Mouse (Mus musculus) kidney, postnatal 25 days (tissue): Measurements from ENCODE around the gene Gm20696.

Source experiments
- DNase-seq, 2 experiments: peaks; one replicate each; pipeline ENCODE4 v3.0.0; 2021; ENCODE audit warnings: mixed read lengths in 2 of 2

The Gm20696 gene

DNA sequence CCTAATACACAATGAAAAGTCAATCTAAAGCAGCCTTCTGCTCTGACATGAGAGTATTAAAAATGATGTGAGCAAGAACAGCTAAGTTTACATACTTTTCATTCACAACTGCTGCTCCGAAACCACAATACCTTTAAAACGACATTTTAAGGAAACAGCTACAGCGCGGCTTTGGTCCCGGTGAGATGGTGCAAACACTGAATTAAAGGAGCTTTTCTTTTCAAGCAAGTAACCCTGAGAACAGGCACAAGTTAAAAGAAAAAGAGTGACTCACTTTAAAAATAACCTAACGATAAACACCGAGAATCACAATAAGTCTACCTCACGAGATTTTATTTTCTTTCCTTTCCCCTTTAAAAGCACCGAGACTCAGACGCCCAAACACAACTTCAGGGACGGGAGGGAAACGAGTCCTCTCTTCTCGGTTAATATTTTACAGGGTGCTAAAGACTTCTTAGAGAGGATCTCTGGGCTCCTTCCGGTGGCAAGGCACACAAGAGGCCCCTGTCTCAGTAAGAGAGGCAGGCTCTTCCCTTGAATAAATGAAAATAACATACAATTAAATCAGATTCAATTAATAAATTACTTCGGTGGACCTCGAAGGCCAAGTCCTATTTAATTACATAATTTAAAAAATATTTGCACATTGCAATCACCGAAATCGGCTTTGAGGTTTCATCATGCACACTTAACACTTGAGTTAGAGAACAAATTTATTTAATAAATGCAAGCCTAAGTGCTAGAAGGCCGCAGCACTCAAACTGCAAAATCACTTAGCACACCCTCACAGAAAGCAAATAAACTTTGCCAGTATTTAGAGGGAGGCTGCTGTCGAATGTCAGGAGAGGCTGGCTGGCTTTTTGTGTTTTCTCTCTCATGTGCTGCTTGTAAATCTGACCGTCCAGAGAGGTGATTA lies 391.0 kb downstream of the Gm20696 start:
- DNase-seq: peak; percentile 31 to 58

GRCm38 (mm10) chr6:99274667-99275066 lies 391.9 kb downstream of the Gm20696 start:
- DNase-seq: no peak

DNA sequence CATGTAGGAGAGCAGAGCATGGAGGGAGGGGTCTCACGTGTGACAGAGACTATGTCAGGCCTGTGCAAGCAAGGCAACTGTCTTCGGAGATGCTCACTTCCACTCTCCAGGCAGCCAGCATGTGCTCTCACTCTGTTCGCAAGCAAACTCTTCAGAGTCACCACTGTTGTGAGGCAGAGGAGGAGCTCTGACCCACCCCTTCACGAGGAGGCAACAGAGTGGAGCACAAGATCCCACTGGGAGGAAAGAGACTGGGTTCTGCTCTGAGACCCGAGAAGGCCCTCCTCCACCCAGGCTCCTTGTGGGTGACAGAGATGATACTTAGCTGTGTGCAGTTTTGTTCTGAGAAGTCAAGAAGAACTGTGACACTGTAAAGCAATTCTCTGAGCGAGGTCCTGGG lies 392.4 kb downstream of the Gm20696 start:
- no peak for DNase-seq

GRCm38 (mm10) chr6:99273177-99273576 lies 393.4 kb downstream of the Gm20696 start:
- DNase-seq: no peak

DNA sequence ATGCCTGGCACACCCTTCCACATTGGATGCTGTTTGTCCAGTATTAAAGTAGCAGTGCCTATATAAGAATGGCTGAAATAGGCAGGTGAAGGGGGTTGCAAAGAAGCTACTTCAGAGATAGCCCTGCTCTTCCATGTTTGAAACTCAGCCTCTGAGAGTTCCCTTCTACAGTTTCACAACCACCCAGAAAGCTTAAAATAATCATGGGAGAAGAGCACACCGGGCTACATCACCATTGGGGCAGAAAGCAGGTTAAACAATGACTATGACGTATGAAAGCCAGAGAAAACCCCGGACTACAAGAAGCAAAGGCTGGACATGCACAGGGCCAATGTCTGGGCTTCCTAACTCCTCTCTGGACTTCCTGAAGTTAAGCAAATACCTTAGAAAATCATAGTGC lies 394.4 kb downstream of the Gm20696 start:
- no peak for DNase-seq

GRCm38 (mm10) chr6:99271741-99272140 lies 394.9 kb downstream of the Gm20696 start:
- DNase-seq: peak; percentile 18 to 56

- no peak for DNase-seq
Measured at GRCm38 (mm10) chr6:99269921-99270320, 396.7 kb downstream of the Gm20696 start.

DNA sequence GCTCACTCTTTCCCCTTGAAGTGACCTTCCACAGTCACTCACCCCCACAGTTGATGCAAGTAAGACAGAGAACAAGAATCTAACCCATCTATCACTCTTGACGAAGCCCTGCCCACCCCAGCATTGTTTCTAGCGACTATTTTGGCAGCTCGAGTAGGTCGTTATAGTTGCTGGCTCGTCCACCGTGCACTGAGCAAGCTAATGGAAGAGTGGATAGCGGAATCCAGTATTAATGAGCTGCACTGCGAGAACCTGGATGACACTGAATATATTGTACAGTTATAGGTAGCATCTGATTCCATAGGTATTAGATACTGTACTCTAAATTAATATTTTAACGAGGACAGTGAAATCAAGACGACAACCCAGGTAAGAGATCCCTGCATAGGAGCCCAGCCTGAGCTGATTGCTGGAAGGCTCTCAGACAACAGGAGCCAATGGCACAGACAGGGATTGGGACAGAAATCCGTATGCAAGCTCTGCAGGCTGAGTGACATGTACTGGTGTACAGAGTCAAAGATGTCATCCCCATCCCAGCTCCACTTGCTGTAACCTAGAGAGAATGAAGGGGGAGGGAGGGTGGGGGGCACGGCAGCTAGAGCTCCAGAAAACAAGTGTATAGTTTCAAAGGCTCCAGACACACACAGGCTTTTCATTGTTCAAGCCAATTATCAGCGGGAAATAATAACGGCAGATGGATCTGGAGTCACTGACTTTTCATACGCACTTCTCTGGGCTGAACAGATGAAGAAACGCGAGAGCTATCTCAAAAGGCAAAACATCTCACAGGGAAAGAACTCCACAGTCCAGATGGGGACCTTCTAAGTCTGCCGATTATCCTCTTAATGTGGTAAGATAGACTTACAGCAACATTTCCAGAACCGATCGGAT lies 398.2 kb downstream of the Gm20696 start:
- DNase-seq: no peak

DNA sequence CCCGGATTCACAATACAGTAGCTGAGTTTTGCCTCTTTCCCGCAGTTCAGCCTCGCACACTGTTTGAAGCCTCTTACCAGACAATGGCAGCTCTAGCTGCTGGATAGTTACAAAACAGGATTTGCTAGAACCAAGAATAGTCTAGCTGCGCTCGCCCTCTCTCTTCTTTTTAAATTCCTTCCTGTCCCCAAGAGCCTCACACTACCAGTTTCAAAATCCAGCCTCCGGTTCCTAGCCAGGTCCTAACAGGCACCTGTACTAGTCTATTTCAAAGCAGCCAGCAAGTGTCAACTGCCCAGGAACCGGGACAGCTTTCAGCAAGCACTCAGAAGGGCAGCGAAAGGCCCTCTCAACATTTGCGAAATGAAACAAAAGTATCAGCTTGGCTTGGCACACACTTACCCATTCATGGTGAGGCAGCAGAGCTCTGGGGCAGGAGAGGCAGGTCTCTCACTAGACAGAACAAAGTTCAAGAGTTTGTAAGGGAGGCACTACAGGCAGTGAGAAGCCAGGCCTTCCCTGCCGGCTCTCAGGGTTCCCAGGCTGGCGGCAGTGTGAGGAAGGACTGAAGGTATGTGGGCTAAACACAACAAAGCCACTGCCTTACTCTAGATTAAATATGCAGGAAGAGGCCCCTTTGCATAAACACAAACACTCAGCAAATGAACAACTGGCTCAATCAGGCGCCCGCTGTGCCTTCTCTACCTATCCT lies 400.5 kb downstream of the Gm20696 start:
- peak; percentile 53 to 76 for DNase-seq

DNA sequence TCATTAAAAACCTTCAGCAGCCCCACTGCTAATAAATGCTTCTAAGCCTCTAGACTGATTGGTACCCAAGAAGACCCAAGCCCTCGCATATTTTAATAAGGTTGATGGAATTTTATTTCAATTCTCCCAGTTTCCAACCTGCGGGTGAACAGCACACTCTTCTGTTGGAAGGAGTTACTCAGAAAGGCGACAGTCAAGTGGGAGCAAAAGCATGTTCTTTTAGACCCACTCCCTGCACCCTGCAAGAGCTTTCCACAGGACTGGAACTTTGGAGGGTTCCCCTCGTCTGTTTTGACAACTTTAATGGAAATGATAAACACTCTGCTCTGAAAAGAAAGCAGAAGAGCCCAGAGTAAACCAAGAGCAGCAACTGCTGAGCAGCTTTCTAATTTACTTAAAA lies 401.4 kb downstream of the Gm20696 start:
- DNase-seq: no peak

GRCm38 (mm10) chr6:99264192-99265093 lies 402.2 kb downstream of the Gm20696 start:
- no peak for DNase-seq

- peak in 1 of 2 experiments; percentile 52 for DNase-seq
Measured at GRCm38 (mm10) chr6:99263886-99264185, 402.8 kb downstream of the Gm20696 start.

- no peak for DNase-seq
Measured at GRCm38 (mm10) chr6:99263061-99263885, 403.3 kb downstream of the Gm20696 start.

- DNase-seq: no peak
Measured at GRCm38 (mm10) chr6:99261737-99262130, 404.9 kb downstream of the Gm20696 start.

DNA sequence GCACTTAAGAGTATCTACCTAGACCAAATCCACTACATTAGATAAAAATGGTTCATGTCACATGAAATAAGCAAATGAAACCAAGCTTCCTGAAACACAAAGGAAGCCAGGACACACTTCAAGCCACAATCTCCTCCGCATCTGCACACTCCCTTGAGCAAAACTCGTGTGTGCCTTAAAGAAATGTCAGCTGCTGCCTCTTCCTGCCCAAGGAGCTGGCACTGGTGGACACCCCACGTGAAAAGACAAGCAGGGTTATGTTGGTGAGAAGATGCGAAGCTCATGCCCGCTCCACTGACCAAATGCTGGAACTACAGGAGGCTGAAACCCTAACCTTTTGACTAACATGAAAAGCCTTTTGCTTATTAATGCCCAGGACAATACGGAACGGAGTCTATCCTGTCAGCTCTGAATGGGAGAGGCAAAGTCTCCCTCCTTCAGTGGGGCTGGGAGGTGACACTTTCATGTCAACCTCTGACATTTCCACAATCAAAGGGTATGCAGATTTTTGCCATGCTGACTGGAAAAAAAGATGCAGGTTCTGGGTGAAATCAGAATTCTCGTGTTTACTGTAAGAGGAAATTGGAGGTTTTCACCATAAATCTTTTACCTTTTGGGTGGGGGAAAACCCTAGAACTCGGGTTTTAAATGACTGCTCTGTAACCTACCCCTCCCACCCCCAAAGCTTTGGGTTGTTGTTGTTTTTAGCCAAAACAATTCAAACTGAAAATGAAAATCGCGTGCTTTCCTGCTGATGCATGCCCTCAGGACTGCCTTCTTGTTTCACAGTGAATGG lies 405.5 kb downstream of the Gm20696 start:
- no peak for DNase-seq

- DNase-seq: no peak
Measured at GRCm38 (mm10) chr6:99258346-99258745, 408.3 kb downstream of the Gm20696 start.

GRCm38 (mm10) chr6:99257676-99258075 lies 408.9 kb downstream of the Gm20696 start:
- DNase-seq: no peak

DNA sequence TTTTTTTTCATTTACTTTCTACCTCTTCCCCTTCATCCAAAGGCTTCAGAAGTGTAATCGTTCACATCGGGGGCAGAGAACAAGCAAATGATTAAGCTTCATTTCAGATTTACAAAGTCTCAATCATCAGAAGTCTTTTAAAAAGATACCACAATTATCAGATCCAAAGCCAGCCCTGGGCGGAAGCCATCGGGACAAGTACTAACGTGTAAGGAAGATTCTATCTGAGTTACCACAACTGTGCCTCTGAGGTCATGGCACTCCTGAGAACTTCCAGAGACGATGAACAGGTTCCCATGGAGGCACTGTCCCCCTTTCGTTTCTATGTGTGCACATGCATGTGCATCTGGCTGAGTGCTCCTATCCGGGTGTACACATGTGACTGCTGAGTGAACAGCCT lies 413.3 kb downstream of the Gm20696 start:
- no peak for DNase-seq

DNA sequence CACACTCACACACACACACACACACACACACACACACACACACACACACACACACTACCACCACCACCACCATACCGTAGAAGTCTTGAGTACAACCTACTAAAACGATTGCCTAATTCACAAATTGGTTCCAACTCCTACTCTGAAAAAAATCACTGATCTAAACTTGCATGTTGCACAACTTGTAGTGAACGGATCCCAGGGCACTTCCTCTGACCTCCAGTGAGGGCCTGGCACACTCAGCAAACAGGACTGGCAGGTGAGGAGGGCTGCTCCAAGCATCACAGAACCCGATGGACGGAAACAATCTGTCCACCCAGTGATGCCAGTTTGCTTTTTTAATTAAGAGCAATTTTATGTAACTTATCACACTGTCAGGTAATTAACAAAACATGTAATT lies 413.8 kb downstream of the Gm20696 start:
- DNase-seq: peak in 1 of 2 experiments; percentile 42

DNA sequence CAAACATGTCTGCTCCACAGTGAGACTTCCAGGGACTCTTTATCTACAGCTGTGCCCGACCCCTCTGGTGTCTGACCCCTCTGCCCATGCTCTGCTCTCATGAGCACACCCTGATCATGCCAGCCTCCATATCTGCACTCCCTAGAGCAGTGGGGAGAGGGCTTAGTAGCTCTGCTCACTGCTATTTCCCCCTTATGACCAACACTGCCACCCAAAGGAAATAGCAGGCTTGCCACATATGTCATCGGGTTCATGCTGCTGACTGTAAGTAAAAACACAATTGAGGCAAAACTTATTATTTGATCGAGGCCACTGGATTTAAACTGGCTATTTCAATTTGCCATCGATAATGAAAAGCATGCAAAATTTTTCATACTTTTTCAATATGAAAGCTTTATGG lies 414.7 kb downstream of the Gm20696 start:
- DNase-seq: no peak
